Mouse (Mus musculus): ENCODE results near the gene Mmel1.

GRCm38 (mm10) chr4:154825662-154826061 is 43.7 kb upstream of the Mmel1 start:
- TF ChIP-seq CTCF (IDR thresholded peaks at IDR 0.05) (peak; percentile 93), POLR2A (IDR thresholded peaks at IDR 0.05; ENCODE audit: insufficient read depth, low read depth, low read length) (no peak), EP300 (IDR thresholded peaks at IDR 0.05; ENCODE audit: insufficient read depth, low read depth, low read length) (0 out of 2 replicates have a peak, but pooled peaks have one; percentile 37)

Data from heart, adult 2 months (tissue).